In the genomic region with DNA sequence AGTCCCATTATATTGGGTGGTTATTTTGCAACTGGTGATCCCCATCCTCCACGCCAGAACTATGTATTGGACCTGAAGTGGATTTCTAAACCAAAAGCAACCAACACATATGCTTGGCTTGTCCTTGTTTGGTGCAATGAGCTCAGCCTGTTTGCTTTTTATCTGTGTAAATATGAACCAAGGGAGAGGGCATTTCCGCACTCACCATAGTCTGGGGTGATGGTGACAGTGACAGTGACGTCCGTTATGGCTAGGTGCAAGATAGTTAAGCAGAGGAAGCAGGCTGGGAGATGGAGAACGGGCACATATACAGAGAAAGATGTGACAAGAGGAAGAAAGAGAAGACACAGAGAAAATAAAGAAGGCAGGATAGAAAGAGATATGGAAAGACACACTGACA, we compare ENCODE assay signal across 15 mouse cellular contexts.
"Had no signal": no experiment of that assay in that cellular context is flagged by ENCODE, and none has a peak within 500 bp of the region (broad histone marks: within the 10 kb centered on the region; RNA-seq: fewer than 3 reads in every experiment).

No protein-coding gene starts in this region.

- H3K36me3 ChIP-seq: neural tube, embryonic 13.5 days; stomach, embryonic 15.5 days had no signal

- H3K27me3 ChIP-seq: neural tube, embryonic 13.5 days; stomach, embryonic 15.5 days had no signal

- H3K9me3 ChIP-seq: neural tube, embryonic 13.5 days; stomach, embryonic 15.5 days had no signal

- DNase-seq: retina, postnatal 1 day; right cerebral cortex, adult 18-20 months; right cerebral cortex, postnatal 14 days; right cerebral cortex, postnatal 25 days; right cerebral cortex, postnatal 4 days; spleen, adult 18-20 months; thymus, adult 18-20 months; thymus, adult 2 months; thymus, postnatal 14 days; thymus, postnatal 25 days; thymus, postnatal 36 days; thymus, postnatal 4 days had no signal

- H3K4me3 ChIP-seq: neural tube, embryonic 13.5 days; stomach, embryonic 15.5 days had no signal

- H3K4me1 ChIP-seq: stomach, embryonic 15.5 days had no signal

- H3K9ac ChIP-seq: neural tube, embryonic 13.5 days; stomach, embryonic 15.5 days had no signal

- H3K4me2 ChIP-seq: neural tube, embryonic 13.5 days; stomach, embryonic 15.5 days had no signal

- H3K27ac ChIP-seq: neural tube, embryonic 13.5 days; stomach, embryonic 15.5 days; stomach, postnatal 0 days had no signal
